Mouse (Mus musculus) monocyte, adult 2 months (primary cell): Measurements from ENCODE around the gene Snx14.

ENCODE experiments used
- DNase-seq, 2 experiments: peaks; one replicate each; pipeline ENCODE4 v3.0.0; 2022; ENCODE audit warnings: low spot score in 2 of 2, low read depth in 1 of 2

Gene Snx14

GRCm38 (mm10) chr9:88388826-88389225 lies 49.9 kb downstream of the Snx14 start:
- no peak for DNase-seq

DNA sequence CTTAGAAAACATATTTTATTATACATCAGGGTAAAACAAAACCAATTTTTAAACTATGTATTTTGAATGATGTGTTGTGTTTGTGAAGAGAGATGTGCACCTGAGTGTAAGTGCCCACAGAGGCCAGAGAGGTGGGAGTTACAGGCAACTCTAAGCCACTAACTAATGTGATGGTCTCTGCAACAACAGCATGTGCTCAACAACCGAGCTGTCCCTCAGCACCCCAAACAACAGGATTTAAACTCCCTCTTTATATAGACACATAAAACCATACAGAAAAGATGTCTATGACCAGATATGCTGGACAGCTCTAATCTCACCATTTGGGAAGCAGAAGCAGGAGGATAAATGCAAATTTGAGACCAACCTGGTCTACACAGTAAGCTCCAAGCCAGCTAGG lies 58.2 kb downstream of the Snx14 start:
- DNase-seq: no peak

DNA sequence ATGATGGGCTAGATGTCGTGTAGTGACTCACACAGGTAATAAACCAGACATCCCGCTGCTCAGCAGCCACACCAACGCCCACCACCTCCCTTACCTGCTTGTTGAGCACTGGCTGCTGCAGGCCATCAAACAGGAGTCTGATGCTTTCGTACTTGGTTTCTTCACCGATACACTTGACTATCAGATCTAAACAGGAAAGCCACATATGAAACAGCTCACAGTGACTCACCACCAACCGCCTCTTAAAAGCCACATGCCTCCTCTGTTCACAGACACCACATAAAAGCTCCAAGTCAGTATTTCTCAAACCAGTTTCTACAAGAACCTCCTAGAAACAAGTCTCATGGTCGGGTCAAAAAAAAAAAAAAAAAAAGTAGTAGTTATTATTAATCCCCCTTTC lies 58.7 kb downstream of the Snx14 start:
- DNase-seq: no peak

GRCm38 (mm10) chr9:88379057-88379456 lies 59.7 kb downstream of the Snx14 start:
- DNase-seq: no peak

DNA sequence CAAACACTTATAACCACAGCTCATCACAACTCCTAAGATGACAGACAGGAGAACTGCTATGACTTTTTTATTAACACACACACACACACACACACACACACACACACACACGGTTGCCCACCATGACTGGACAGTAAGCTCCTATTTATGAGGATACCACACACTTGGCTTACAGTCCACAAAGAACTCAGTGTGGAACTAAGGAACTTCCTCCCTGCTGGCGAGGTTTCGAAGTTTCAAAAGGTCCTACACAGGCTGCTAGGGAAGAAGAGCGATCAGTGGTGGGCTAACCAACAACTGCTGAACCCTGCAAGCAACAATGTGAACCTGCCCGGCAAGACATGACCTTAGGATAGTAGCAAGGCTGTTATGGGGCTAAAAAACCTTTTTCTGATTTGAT lies 61.3 kb downstream of the Snx14 start:
- no peak for DNase-seq

- DNase-seq: no peak
Observed at GRCm38 (mm10) chr9:88373001-88373400, 65.8 kb downstream of the Snx14 start.

DNA sequence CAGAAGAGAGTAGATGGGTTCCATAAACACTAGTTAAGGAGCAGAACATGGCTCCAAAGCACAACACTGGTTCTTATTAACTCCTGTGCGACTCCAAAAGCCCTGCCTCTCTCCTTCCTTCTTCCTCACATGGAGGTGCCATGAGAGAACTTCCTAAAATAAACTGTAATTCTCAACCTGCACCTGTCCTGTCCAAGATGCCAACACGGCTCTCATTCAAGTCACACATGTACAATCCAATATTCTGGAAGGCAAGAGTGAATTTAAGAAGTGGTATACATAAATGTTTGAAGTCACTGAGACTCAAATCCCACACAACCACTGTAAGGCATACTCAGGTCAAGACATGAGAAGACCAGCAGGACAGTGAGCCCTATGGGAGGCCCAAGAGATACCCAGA lies 67.6 kb downstream of the Snx14 start:
- no peak for DNase-seq

- DNase-seq: no peak
Observed at GRCm38 (mm10) chr9:88369666-88370065, 69.1 kb downstream of the Snx14 start.

DNA sequence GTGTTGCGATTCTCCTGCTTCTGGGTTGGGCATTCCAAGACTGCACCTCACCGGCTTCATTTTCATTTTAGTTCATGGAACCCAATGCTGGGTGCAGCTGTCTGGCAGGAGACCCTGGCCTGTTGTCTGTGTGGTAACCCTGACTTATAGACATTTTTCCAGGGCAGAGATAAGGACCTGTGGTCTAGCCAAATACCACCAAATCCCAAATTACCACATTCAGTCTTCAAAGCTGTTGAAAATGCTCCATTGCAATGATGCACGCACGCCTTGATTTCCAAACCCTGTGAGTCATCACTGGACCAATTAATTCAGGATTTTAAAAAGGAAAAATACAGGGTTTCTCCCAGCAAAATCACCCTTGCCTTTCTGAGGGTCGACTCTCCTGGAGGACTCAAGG lies 70.3 kb downstream of the Snx14 start:
- DNase-seq: no peak

DNA sequence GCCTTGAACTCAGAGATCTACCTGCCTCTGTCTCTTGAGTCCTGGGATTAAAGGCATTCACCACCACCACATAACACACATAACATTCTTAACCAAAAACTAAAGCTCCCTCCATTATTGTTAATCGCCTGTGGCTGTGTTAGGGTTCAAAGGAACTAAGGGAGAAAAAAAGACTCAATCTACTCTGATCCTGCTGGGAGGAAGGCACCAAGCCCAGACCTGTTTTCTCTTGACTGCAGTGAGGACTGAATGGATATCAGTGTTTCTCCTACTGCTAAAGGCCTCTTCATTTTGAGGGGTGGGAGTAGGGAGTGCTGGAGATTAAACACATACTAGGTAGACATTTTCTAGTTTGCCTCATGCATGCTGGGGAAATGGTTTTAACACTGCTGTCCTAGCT lies 71.0 kb downstream of the Snx14 start:
- no peak for DNase-seq

DNA sequence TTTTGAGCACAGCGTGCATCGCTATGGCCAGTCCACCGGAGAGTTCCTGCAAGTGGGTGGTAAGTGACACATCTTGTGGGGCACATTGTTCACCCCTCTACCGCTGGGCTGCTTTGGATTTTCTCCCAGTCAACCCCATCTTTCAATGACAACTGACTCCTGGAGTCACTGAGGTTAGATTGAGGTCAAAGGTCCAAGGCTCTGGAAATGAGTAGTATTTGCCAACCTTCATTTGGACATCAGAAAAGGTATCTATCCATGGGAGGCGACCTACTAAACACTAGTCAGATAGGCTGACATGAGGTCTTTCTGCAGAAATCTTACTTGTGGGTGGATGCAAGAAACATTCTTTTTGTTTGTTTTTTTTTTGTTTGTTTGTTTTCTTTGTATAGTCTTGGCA lies 71.4 kb downstream of the Snx14 start:
- DNase-seq: no peak

GRCm38 (mm10) chr9:88366819-88367218 lies 71.9 kb downstream of the Snx14 start:
- no peak for DNase-seq

GRCm38 (mm10) chr9:88366308-88366707 lies 72.5 kb downstream of the Snx14 start:
- DNase-seq: no peak

DNA sequence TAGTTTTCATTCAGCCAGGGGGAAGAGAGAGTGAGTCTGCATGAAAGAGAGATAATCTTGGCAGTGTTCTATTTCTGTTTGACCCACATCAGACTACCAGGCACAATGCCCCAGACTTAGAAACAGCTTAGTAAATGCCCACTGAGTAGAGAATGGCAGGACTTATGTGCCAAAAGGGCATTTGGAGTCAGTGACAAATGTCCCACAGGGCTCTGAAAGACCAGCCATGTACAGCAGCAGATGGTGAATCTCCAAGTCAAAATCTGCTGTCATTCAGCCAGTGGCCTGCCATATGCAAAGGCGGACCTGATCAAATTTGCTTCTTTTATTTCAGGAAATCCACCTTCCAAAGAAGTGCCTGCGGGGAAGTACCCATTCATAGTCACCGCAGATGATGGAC lies 75.7 kb downstream of the Snx14 start:
- DNase-seq: no peak

DNA sequence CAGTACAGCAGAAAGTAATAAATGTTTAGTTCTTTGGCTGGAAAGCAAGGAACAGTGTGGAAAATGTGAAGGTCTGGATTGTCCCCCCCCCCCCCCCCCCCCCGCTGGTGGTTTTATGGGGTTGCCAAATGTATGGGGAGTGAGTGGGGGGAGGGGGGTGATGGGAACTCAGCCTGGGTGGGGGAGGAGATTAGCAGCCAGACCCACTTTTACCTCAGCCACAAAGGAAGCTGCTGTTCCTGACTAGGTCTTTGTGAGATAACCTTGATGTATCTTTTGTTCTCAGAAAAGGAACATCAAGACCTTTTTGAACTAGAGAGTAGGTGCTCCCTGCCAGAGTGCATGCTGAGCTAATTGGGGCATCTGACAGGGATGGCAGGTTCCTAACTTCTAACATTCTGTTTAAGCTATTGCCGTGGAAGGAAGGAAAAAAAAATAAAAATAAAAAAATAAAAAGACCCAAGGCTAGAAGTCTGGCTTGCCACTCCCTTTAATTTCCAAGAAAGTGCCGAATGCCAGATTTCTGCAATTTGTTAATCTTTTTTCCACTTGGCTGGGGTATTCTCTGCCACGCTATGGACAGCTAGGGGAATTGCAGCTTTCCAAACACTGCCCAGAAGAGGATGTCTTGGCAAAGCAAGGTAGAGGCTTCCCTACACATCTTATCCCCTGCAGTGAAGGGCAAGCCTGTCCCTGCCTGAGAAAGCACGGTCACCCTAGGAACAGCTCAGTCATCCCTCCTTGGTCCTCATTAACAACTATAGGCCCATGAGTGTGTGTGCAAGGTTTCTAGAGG lies 76.5 kb downstream of the Snx14 start:
- no peak for DNase-seq

GRCm38 (mm10) chr9:88361211-88361909 lies 77.4 kb downstream of the Snx14 start:
- DNase-seq: no peak

DNA sequence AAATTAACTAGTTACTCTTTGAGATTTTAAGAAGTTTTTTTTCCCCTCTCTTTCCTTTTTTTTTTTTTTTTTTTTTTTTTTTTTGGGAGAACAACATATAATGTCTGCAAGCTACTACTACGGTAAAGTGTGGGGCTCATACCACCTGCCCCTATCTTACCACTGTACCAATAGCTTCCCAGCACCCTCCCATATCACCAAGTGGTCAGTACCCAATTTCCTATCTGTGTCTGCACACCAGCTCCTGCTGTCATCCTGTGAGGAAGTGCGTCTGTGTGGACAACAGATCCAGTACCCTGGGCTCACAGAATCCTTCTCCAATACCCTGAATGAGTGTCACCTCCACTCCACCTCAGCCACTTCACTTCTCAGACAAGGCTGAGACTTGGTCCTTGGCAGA lies 79.6 kb downstream of the Snx14 start:
- DNase-seq: no peak

DNA sequence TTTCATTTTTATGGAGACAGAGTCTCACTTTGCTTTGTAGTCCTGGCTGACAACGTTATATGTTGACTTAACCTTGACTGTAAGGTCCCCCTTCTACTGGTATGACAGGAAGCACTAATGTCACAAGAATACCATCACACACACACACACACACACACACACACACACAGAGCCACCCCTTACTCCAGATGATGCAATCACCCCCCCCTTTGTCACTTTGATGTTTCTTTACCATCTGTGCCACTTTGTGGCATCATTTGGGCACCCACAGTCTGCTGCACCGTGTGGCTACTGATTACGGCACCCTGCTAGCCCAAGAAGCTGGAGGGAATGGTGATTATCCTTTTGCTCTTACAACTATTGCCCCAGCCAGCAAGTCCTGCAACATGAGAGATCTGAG lies 81.6 kb downstream of the Snx14 start:
- DNase-seq: no peak

DNA sequence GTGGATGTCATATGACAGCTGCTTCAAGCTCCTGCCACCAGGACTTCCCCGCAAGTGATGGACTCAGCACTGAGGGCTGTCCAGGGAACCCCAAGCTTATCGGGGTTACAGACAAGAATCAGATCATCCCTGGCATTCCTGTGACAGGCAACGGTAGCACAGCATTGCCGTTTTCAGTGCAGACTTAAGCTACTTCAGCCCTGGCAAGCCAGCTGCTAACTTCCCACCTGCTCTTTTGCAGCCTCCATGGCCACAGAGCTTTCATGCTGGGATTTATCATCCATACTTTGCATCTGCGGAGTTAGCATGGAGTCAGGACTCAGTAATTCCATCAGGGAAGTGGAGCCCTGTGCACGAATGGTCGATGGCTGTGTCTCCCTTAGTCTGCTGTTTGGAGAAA lies 85.3 kb downstream of the Snx14 start:
- no peak for DNase-seq

DNA sequence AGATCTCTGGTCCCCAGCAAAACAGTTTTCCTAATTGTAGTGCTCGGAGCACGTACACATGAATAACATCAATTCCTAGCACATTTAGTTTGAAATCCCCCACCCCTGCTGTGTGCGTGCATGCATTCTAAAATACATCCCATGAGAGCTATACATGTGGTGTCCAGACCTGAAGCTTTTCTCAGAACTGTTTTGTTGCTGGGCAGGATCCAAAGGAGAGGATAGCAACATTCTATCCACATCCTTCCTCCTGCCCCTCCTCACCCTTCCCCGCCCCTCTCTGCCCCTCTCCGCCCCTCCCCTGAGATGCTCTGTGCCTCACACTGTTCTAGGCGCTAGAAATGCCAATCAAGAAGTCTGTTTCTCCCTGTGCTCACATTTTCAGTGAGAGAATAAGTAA lies 86.0 kb downstream of the Snx14 start:
- DNase-seq: no peak

DNA sequence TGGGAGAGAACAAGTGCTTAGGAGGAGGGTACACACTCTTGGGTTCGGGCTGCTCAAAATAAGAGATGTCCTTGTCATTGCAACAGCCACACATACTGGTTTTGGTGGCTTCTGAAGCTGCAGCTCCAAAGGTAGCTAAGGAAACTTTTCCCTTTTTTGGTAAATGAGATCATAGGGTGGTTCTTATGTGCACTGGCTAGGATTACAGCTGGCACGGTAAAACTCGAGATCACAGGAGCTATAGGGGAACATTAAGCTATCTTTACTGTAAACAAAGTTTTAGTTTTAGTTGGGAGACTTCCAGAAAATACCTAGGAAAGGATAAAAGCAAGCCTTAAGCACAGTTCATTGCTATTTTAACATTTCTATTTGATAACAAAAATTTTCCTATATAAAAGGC lies 87.6 kb downstream of the Snx14 start:
- no peak for DNase-seq

DNA sequence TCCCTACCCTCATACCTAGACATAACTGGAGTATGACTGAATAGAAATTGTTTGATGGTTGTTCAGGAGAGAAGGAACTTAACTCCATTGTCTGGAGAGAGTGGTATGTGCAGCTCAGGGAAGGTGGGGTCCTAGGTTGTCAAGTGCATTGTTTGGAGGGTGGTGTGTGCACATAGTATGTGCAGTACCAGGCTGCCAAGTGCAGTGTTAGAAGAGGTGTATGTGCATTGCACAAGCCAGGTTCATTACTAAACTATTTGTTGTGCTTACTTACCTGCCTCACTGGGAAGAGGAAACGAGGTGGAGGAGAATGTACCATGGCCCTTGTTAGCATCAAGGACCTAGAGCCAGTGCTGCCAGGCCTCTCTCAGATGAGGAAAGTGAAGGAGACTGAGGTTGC lies 88.4 kb downstream of the Snx14 start:
- DNase-seq: no peak

DNA sequence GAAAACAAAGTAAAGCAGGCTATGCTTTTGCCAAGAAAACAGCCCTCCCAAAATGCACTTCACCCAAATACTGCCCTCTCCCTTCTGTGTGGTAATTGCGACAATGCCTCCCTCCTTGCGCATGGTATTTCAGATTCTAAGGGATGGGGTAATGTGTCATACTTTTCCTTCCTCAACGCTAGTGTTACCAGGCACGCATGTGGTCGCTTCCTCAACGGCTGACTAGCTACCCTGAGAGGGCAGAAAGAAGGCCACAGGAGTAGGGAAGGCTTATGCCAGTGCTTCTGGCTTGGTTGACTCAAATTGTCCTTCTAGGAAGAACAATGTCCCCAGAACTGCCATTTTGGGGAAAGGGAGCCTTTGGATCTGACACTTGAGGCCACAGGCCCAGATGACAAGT lies 90.1 kb downstream of the Snx14 start:
- peak in 1 of 2 experiments; percentile 23 for DNase-seq
